Mouse (Mus musculus) ovary, postnatal 10 days (tissue): ENCODE measurements around the gene Gm9833.
"Not testable (repeated sequence)": the region's sequence is repeated elsewhere in the genome, so short reads cannot be mapped to it uniquely, and the experiment has no call there.

Source experiments
- DNase-seq: peaks from one replicate; pipeline ENCODE4 v3.0.0; 2022; ENCODE audit warnings: low spot score

Gene Gm9833

DNA sequence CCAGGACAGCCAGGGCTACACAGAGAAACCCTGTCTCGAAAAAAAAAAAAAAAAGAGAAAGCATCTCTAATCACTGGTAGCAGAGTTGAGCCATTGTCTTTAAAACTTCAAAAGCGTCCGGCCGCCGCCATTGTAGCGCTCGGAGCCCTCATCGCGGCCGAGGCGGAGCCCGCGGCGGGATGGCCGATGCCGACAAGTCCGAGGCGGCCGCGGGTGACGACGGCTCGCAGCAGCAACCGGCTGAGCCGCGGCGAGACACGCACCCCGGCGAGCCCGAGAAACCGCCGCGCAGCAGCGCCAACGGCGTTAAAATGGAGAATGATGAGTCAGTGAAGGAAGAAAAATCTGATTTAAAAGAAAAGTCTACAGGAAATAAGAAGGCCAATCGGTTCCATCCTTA lies at the start of gene Gm9833:
Gm9833 (plus strand) TSS at position 117 of the 400 bp plus-strand sequence.
- DNase-seq: not testable (repeated sequence)

GRCm38 (mm10) chr3:10070070-10070469 lies 17.8 kb upstream of the Gm9833 start:
- no peak for DNase-seq

- DNase-seq: no peak
Measured at GRCm38 (mm10) chr3:10075826-10076225, 12.1 kb upstream of the Gm9833 start.

DNA sequence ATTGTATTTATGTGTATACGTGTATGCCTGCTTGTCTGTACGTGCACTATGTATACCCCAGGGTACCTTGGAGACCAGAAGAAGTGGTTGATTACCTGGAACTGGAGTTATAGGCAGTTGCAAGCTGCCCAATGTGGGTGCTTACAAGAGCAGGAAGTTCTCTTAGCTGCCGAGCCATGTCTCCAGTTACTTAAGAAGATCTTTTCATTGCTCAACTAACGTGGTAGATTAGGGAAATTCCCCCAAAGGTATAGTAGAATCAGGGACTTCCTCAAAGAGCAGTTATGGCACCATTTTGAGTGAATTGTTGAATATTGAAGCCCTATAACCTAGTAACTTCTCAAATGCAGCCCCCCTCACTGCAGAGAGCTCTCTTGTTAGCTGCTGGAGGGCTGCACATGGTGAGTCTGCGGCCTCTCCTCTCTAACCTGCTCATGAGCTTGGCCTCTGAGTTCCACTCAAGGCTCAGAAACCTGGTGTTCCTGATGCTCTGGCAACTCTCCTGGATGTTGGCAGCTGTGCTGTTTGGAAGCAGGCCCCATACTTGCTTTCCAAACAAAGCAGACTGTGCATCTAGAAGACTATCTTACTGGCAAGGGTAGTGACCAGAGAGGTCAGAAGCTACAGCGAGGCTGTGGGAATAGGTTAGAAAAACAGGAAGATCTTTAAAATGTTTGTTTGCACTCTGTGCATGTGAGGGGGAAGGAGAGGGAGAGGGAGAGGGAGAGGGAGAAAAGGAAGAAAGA lies 10.6 kb upstream of the Gm9833 start:
- DNase-seq: no peak

- DNase-seq: no peak
Measured at GRCm38 (mm10) chr3:10078113-10078512, 9.8 kb upstream of the Gm9833 start.

DNA sequence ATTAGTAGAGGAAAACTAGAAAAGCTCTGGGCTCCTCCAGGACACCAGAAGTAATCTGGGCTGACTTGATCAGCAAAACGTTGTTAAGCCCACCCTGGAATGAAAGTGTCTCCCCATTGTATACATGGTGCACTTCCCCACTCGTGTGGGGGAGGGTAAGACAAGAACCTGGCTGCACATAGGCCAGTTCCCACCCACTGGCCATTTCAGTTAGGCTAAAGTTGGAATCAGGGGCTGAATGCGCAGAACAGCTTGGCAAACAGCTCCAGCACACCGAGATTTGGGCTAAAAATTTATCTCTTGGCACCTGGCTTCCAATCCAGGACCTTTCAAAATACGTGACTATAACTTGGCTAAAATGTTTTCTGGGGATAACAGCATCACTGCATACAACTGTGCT lies 6.6 kb upstream of the Gm9833 start:
- no peak for DNase-seq

DNA sequence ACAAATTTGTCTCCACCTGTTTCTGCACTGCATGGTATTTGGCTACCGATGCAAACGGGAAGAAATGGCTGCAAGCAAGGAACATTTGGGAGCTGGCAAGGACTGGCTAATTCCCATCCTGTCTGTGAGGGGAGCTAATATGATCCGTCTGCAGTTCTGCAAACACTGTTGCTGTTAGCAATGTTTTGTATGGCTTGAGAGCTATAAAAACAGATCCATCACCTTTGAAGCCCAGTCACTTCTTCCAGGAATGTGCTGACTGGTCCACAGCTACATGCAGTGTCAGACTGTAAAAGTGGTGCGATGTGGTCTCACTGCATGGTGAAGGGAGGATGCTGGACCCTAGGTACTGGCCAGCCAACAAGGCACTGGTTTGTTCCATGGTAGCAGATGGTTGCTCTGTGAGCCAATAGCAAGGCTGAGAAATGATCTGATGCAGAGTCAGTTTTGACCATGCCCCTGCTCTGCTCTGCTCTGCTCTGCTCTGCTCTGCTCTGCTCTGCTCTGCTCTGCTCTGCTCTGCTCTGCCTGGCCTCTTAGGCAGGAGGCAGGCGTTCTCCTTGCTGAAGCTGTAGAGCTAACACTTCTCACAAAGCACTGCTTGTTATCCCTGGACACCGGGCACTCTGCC lies 5.9 kb upstream of the Gm9833 start:
- no peak for DNase-seq

DNA sequence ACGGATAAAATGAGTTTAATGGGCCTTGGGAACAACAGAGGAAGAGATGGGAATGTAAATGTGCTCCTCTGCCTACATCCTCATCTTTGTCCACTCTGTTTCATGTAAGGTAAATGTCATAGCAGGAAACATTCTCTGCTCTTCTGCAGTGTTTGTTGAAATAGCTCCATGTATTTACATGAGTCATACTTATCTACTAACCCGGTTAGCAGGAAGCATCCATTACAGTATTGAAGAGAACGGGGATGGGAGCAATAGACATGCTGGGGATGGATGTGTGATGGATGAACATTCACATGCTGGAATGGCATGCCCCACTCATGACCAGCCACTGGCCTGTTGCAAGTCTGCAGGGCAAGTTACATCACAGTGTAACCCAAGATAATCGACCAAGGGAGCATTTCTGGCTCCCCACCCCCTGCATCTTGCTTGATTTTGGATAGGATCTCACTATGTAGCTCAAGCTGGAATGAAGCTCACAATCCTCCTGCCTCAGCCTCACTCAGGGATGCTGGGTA lies 5.3 kb upstream of the Gm9833 start:
- DNase-seq: no peak

GRCm38 (mm10) chr3:10084102-10084501 lies 3.8 kb upstream of the Gm9833 start:
- DNase-seq: no peak

DNA sequence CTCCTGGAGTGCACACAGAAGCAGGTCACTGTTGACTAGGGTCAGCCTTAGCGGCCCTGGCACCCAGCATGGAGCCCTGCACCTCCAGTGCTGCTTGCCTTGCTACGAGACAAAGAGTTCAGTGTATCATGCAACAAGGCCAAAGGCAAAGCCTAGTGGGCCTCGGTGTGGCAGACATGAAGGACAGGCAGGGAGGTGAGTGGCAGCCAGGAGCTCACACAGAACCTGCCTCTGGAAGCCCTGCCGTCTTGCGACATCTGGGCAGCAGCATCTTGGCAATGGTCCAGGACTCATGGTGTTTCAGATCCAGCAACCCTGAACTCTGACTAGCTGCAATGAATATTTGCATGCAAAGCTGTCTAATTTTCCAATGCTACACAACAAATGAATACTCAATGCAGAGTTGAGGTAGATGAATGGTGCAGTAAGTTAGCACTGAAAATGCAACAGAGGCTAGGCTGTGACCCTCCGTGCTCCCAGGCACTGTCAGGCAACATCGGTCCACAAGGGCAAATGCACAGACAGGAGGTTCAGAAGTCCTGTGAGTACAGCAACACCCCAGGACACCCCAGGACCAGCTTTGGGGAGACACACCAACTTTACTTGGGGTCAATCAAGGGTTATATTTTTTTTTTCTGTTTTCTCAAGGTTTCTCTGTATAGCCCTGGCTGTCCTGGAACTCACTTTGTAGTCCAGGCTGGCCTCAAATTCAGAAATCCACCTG lies 2.4 kb upstream of the Gm9833 start:
- no peak for DNase-seq

GRCm38 (mm10) chr3:10087511-10087910 lies 399 bp upstream of the Gm9833 start:
- no peak for DNase-seq

DNA sequence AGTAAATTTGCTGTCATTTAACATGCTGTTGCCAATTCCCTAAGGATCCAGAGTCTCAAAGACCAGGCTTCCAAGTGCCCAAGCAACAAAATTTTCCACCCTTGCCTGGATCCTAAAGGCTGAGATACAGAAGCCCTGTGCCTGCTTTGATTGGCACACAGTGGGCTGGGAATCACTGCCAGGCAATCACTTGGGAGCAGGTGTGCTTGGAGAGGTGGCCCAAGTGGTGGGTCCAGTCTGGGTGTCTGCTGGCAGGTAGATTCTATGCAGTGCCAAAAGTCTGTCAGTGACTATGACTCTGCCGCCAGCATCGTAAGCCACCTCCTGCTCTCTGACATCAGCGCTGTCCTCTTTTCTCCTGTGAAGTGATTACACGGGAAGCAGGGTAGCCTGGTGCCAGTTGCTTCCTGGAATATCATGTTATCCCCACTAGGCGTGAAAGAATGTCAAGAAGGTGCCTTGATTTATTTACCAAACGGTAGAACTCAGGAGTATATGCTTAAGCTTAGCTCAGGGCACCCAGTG lies 3.8 kb downstream of the Gm9833 start:
- DNase-seq: no peak

DNA sequence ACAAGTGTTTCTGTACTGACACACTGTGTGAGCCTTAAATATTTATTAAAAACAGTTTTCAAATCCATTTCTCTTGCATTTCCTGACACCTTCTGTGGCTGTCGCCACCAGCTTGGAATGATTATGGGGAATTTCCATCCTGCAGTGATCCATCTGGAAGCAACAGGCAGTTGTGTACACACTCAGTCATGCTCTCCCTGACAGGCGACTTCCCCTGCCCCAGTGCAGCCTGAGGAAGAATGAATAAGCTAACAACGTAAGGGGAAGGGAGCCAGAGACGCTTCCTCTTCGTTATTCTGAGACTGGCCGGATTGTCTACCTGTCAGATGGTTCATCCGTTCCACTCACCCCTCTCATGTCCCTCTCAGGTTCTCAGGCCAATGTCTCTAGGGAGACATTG lies 4.6 kb downstream of the Gm9833 start:
- DNase-seq: no peak

DNA sequence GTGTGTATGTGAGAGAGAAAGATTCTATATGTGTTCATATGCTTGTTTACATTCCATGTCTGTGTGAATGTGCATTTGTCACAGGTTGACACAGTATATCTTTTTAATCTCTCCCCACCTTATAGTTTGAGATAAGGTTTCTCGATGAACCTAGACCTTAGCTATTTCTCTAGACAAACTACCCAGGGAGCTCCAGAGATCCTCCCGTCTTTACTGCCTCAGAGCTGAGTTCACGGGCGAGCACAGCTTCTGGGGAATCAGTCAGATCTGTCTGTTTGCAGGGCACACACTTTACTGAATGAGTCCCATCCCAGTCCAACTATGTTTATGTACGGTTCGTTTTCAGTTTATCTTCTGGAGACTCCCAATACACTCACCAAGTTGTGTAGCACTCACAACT lies 5.0 kb downstream of the Gm9833 start:
- DNase-seq: no peak

- DNase-seq: no peak
Measured at GRCm38 (mm10) chr3:10095076-10095622, 7.2 kb downstream of the Gm9833 start.

DNA sequence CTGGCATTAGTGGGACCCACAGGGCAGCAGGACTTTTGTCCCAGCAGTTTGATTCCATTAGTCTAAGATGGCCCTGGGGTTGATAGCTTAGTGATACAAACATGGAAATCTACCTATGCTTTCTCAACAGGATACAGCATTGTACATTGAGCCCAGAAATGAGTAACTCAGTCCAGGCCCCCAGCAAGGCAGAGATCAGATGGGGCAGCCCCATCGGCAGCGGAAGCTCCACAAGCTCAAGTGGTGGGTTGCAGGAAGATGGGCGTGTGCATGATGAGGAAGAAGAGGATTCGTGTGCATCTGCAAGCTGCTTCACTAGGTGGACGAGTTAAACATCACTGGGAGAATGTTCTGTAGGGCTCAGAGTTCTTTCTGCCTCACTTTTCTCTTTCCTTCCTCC lies 11.8 kb downstream of the Gm9833 start:
- DNase-seq: no peak

DNA sequence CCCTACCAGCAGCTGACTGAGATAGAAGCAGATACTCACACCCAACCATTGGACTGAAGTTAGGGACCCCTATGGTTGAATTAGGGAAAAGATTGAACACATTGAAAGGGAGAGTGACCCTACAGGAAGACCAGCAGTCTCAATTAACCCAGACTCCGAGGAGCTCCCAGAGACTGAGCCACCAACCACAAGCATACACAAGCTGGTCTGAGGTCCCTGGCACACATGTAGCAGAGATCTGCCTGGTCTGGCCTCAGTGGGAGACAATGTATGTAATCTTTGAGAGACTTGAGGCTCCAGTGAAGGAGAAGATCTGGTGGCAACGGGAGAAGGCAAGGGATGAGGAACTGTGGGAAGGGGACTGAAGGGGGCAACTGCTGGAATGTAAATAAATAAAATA lies 23.7 kb downstream of the Gm9833 start:
- no peak for DNase-seq

DNA sequence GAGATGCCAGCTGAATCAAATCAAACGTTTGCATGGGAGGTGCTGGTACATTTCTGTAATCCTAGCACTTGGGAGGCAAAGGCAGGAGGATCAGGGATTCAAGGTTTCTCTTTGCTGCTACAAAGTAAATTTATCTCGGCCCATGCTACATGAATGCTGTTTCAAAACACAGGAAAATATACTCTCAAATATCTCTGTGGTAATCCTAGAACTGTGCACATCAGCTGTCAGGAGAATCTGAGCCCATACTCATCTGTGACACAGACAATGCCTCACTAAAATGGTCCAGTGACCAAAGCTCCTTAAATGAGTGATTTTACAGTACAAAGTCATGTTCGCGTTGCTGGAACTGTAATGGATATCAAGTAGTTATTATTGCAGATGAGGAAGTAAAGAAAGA lies 24.3 kb downstream of the Gm9833 start:
- no peak for DNase-seq

- DNase-seq: no peak
Measured at GRCm38 (mm10) chr3:10112660-10113059, 24.8 kb downstream of the Gm9833 start.

DNA sequence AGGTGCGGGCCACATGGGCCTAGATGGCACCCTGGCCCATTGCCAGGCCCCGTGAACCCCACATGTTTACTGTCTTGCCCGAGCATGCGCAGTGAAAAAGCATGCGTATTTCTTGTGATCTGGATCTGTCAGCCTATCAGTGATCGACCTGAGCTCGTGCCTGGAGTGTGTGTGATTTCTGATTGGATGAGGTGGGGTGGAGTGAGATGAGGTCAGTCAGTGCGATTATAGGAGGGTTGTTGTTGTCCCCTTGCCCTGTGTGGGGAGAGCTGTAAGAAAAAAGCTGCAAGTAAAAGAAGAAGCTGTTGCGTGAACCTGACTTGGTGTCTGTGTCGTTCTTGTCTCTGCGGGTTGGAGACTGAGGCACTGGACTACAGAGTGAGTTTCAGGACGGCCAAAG lies 28.6 kb downstream of the Gm9833 start:
- DNase-seq: no peak

DNA sequence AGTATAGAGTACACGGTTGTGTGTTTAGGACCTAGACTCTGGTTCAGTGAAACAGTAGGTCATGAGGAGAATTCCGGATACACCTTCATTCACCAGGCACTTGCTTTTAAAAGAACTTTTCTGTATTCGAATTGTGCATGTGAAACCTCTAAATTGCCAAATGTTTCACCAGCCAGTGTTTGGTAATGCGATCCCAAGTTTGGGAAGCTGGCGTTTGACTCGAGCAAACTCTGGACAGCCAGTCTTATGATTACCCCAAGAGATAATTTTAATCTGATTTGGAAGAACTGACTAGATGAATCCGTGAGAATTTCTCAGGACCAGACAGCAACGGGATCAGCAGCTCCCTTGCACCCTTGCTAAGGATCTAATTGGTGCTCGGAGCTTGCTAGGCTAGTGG lies 33.3 kb downstream of the Gm9833 start:
- no peak for DNase-seq

DNA sequence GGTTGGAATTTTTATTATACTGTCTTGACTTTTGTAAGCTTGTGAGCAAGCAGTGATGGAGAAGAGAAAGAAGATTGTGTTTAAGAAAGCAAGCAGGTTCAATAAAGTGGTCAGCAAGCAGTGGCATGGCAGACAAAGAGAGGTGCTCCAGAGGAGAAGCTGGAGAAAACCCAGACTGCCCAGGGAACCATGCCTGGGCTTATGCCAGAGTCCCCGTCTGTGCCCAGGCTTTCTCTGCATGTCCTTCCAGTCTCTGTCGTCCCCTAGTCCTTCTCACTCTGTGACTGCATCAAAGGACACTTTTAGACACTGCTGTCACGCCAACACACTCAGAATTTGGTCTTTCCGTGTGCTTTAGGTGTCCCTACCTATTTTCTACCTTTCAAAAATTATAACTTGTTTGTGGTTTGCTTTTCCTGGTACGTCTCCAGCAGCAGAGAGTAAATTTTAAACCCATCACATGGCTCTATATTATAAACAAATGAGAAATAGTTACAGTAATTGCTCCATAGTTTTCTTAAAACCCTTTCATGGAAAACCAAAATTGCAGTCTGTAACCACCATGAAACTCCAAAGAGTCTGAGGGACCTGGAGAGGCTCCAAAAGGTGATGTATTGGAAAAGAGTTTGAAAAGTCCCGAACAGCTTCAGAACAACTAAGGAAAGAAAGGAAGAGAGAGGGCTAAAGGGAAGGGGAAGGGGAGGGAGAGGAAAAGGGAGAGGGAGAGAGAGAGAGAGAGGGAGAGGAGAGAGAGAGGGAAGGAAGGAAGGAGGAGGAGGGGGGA lies 34.2 kb downstream of the Gm9833 start:
- no peak for DNase-seq
